Mouse (Mus musculus) olfactory bulb, adult 2 months (tissue): Measurements from ENCODE around the gene Rftn2.

Experiments
- CTCF ChIP-seq: fragments of 200-500 bp; IDR thresholded peaks from 2 replicates; pipeline ENCODE4 v1.5.1; 2012; ENCODE audit warnings: low read depth, mild to moderate bottlenecking, low read length, moderate library complexity; ENCODE audit not compliant: insufficient read depth
- POLR2A ChIP-seq: fragments of 200-500 bp; IDR thresholded peaks from 2 replicates; pipeline ENCODE4 v1.6.1; 2012; ENCODE audit warnings: mild to moderate bottlenecking, low read depth, low read length, moderate library complexity; ENCODE audit not compliant: insufficient read depth

DNA sequence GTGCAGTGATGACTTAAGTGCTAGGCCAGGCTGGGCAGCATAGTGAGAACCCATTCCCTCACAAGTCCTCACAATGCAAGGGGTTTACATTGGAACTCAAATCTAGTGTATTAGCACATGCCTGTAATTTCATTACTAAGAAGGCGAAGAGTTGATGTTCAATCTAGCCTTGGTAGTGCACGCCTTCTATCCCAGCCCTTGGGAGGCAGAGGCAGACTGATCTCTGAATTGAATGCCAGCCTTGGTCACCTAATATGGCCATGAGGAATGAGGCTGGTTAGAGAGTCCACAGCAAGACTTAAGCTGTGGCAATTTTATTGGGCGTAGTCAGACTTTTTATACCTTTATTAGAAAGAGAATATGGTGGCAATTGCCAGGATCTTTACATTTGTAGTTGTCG, 82.2 kb downstream of the Rftn2 start:
- no peak for TF ChIP-seq CTCF
- no peak for TF ChIP-seq POLR2A
